Mouse (Mus musculus) kidney, adult 10 weeks (tissue): ENCODE results near the gene Irx3. TPM values are rescaled to one million over a fixed set of nuclear protein-coding genes. Genes with fewer than 3 reads are reported as not detected.

Experiments used
- polyA plus RNA-seq: library from polyadenylated mRNA; stranded (reverse); fragments of 350-450 nt; fragmentation: Illumina TruSeq; extraction: RNeasy Lipid Tissue Mini Kit (QIAGEN cat#74804); gene quantifications from one replicate; pipeline ENCODE4 v1.2.3, GENCODE M21; 2014; ENCODE audit warnings: low read depth, low replicate concordance

Gene Irx3
- 12.8 TPM for polyA plus RNA-seq

DNA sequence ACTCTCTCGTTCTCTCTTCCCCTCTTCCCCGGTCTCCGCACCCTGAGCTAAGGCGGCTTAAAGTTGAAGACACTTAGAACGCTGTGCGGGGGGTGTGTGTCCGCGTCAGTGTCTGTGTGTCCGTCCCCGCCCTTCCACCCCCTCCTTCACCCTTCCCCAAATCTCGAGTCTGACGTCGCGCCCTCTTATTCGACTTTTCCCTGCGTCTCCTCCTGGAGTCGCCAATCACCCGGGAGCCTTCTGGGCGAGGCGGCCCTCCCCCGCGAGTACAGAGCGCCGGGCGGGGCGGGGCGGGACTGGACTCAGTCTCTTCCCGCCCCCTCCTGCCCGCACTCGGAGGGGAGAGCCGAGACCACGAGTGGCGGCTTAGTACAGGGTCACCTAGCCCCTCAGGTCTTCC lies at the start of gene Irx3:
TSS of gene Irx3 (minus strand) at position 229 of the 400 bp plus-strand sequence.

